Mouse (Mus musculus) forebrain, embryonic 15.5 days (tissue): Measurements from ENCODE around the gene Opcml. TPM values are rescaled to one million over a fixed set of nuclear protein-coding genes. Genes with fewer than 3 reads are reported as not detected.
A peak's percentile ranks its signal among the peaks of the same experiment; 100 is the strongest.

Experiments used
- ATAC-seq: fragments of 200-750 bp; cut with Nextera tagmentation; replicated peaks from 2 replicates; pipeline ENCODE4 v1.8.0; 2017; ENCODE audit warnings: mild to moderate bottlenecking, moderate TSS enrichment, moderate library complexity
- H3K27ac ChIP-seq: fragments of 300-500 bp; sonication (generic); replicated peaks from 2 replicates; pipeline ENCODE4 v1.5.1; 2015; ENCODE audit warnings: mild to moderate bottlenecking, inconsistent platforms
- H3K27me3 ChIP-seq: fragments of 300-500 bp; sonication (generic); 2 replicates; pipeline ENCODE4 v1.6.1; 2015; ENCODE audit warnings: inconsistent platforms
- H3K36me3 ChIP-seq: fragments of 300-500 bp; sonication (generic); 2 replicates; pipeline ENCODE4 v1.6.1; 2015; ENCODE audit warnings: mild to moderate bottlenecking, inconsistent platforms
- H3K4me1 ChIP-seq: fragments of 300-500 bp; sonication (generic); 2 replicates; pipeline ENCODE4 v1.6.1; 2015; ENCODE audit warnings: inconsistent platforms
- H3K4me2 ChIP-seq: fragments of 300-500 bp; sonication (generic); replicated peaks from 2 replicates; pipeline ENCODE4 v1.6.1; 2015; ENCODE audit warnings: mild to moderate bottlenecking, inconsistent platforms
- H3K4me3 ChIP-seq: fragments of 300-500 bp; sonication (generic); 2 replicates; pipeline ENCODE4 v1.5.1; 2015; ENCODE audit warnings: mild to moderate bottlenecking, inconsistent platforms
- H3K9ac ChIP-seq: fragments of 300-500 bp; sonication (generic); replicated peaks from 2 replicates; pipeline ENCODE4 v1.6.1; 2015; ENCODE audit warnings: mild to moderate bottlenecking, inconsistent platforms
- H3K9me3 ChIP-seq: fragments of 300-500 bp; sonication (generic); 2 replicates; pipeline ENCODE4 v1.6.1; 2016; ENCODE audit warnings: inconsistent platforms
- WGBS: fragments of 180-500 bp; shearing (Covaris S2); methylation state at CpG from one replicate; pipeline ENCODE4 v1.1.7; 2015; ENCODE audit warnings: mixed read lengths; 5-methylcytosine and 5-hydroxymethylcytosine counted together
- polyA plus RNA-seq: library from polyadenylated mRNA; unstranded; fragments of >200 nt; fragmentation: Nextera tagmentation; extraction: Ambion mirVana; gene quantifications from 2 replicates; pipeline ENCODE4 v1.2.1, GENCODE M21; 2015

The Opcml gene
- polyA plus RNA-seq, 1 experiment from 2014 or later = 54.4 TPM

DNA sequence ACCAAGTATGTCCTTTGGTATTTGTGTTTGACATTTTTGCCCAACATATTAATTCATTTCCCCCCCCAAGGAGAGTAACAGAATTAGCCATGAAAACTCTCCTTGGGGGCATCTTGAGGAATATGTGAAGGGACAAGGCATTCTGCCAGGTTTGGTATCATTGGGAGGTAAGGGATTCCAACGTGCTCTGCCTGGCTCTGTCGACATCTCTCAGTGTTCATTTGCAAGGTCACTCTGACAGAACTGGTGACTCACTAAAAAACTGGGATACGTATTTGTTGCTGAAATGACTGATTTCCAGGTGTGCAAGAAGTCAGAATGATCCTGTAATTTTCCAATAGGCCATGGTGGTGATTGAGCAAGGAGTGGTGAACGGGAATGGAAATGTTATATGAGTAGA, 648.2 kb downstream of the Opcml start:
- WGBS = 90% methylated on average over 4 of the region's 4 CpGs
- H3K36me3 ChIP-seq = no peaks in the 10 kb centered on the region
- no peak overlapping the region for H3K4me2 ChIP-seq
- no peaks in the 10 kb centered on the region for H3K9me3 ChIP-seq
- no peak overlapping the region for H3K4me3 ChIP-seq
- ATAC-seq = no peak
- H3K4me1 ChIP-seq = peaks cover 18% of the 10 kb centered on the region
- H3K9ac ChIP-seq = no peak overlapping the region
- 0 out of 2 replicates have a peak, but pooled peaks cover 4% of the 10 kb centered on the region for H3K27me3 ChIP-seq
- H3K27ac ChIP-seq = no peak overlapping the region

DNA sequence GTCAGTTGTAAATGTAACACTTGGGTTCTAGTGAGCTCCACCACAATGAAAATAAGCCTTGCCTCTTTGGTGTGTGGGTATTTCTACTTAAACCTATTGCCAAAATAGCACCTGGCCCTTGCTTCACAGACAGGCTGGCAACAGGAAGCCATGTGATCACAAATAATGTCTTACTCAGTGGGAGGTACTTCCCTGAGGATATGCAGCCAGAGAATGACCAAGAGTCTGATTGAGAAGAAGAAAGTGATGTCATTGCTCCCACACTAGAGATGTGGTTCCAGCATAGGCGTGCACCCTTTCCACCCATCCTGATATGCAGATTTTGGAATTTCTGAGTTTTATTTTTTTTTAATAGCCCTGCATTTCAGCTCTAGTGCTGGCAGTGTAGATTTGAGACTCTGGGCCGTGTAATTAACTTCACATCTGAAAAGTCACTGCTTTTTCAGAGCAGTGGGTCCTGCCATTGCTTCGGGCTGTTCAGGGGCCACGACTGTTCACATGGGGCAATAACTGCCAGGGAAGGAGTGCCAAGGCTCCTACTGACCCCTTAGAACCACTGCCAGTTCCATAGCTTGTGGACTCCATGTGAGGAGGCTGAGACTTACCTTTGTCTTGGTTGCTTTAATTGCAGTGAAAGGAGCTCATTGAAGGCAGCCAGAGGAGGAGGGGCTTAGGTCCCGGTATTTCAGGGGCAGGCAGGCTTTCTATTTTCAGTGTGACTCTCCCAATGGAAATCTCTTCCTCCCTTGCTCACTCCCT, 649.0 kb downstream of the Opcml start:
- Histone ChIP-seq H3K27ac (peak overlapping the region; percentile 47), H3K9me3 (no peaks in the 10 kb centered on the region), H3K9ac (no peak overlapping the region), H3K4me2 (peak overlapping the region; percentile 14; the same call in 1 of the 2 replicates), H3K27me3 (0 out of 2 replicates have a peak, but pooled peaks cover 2% of the 10 kb centered on the region), H3K4me1 (peaks cover 26% of the 10 kb centered on the region), H3K4me3 (no peak overlapping the region), H3K36me3 (no peaks in the 10 kb centered on the region)
- peak; percentile 73 for ATAC-seq
- WGBS = 26% methylated on average over 5 of the region's 5 CpGs

DNA sequence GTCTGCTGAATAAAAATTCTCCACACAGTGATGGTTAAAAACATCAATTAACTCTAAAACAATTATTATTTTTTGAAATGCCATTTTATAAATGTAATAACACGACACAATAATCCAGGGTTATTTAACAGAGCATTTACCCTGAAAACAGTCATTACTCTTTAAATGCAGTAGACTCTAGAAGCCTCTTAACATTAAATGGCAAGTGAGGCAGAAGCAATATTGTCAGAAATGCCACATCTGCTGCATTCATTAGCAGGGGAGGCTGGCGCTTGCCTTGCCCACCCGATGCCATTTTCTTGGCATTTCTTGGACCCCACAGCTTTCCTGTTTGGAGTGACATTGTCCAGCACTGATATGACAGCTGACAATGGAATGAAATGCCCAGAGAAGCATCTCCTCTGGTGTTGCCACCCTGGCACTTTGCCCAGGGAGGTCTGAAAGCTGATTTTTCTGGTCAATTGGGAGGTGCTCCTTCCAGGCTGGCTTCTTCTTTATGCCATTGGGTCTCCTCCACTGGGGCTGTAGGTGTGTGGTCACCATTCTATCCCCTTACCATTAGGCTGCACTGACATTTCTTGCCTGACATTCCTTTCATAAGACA, 649.7 kb downstream of the Opcml start:
- Histone ChIP-seq H3K4me3 (no peak overlapping the region), H3K9ac (no peak overlapping the region), H3K9me3 (no peaks in the 10 kb centered on the region), H3K4me2 (0 out of 2 replicates have a peak overlapping the region, but pooled peaks have one; percentile 1), H3K27me3 (no peaks in the 10 kb centered on the region), H3K36me3 (no peaks in the 10 kb centered on the region), H3K27ac (peak overlapping the region; percentile 47; the same call in 1 of the 2 replicates), H3K4me1 (peaks cover 32% of the 10 kb centered on the region)
- WGBS = 12% methylated on average over 3 of the region's 3 CpGs
- ATAC-seq = peak; percentile 56

DNA sequence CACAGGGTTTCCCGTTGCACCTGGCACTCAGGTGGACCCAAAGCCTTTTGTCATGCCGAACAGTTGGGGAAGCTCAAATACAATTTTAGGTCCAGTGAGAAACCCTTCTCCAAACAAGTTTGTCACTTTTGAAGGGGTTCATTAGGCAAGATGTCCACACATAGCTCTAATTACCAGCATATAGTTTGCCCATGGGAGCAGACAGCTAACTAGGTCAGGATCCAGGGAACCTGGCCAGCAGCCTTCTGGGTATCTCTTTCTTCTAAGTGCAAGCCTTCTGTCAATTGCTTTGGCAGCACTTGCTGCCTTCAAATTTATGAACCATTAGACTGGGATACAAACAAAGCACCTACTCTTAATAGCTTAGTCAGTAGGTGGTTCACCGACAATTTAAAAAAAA, 653.9 kb downstream of the Opcml start:
- Histone ChIP-seq H3K4me3 (no peak overlapping the region), H3K9ac (no peak overlapping the region), H3K27me3 (no peaks in the 10 kb centered on the region), H3K9me3 (no peaks in the 10 kb centered on the region), H3K4me2 (no peak overlapping the region), H3K27ac (peak overlapping the region; percentile 48), H3K36me3 (no peaks in the 10 kb centered on the region), H3K4me1 (peaks cover 36% of the 10 kb centered on the region)
- WGBS = 36% methylated on average over 3 of the region's 3 CpGs
- ATAC-seq = peak; percentile 68

DNA sequence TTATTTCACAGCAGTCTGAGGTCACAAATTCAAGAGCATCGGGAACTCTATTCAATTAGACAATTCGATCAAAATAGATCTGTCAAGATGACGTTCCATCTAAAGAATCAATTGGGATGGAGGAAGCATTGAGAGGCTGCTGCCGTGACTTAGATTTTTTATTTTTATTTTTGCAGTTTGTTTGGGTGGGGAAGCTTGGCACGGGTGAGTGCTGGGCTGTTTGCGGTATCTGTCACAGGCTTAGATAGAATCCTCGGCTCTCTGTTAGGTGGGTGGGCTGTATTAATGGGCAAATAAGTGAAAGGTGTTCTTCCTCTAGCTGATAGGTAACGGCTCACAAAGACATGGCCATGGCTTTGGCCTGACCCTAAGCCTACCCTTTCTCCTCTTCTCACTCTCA, 654.4 kb downstream of the Opcml start:
- no peak overlapping the region for H3K4me3 ChIP-seq
- no peak overlapping the region for H3K9ac ChIP-seq
- no peak overlapping the region for H3K4me2 ChIP-seq
- 0 out of 2 replicates have a peak, but pooled peaks have one; percentile 51 for ATAC-seq
- no peaks in the 10 kb centered on the region for H3K36me3 ChIP-seq
- H3K4me1 ChIP-seq = peaks cover 31% of the 10 kb centered on the region
- WGBS = 28% methylated on average over 8 of the region's 8 CpGs
- H3K9me3 ChIP-seq = no peaks in the 10 kb centered on the region
- H3K27ac ChIP-seq = peak overlapping the region; percentile 16; the same call in 1 of the 2 replicates
- H3K27me3 ChIP-seq = no peaks in the 10 kb centered on the region

DNA sequence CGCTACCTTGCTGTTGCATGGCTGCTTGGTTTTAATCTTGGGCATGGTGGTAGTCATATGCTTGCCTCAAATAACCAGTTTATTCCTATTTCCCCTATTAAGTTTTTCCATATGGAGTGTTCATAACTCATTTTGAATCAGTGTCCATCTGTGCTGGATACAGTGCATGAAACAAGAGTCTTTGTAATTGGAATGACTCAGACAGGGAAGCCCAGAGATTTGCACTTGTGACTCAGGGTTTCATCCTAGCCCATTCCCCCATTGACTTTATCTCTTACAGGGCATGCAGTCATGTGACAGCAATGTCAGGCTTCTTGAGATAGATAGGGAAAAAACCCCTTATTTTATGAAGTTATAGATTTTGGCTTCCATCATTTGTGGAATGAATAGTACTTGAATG, 655.3 kb downstream of the Opcml start:
- H3K9me3 ChIP-seq = no peaks in the 10 kb centered on the region
- no peak overlapping the region for H3K4me3 ChIP-seq
- peaks cover 23% of the 10 kb centered on the region for H3K4me1 ChIP-seq
- no peak overlapping the region for H3K9ac ChIP-seq
- no peak overlapping the region for H3K27ac ChIP-seq
- no peak overlapping the region for H3K4me2 ChIP-seq
- WGBS = 81% methylated on average over 1 of the region's 1 CpGs
- no peaks in the 10 kb centered on the region for H3K27me3 ChIP-seq
- no peaks in the 10 kb centered on the region for H3K36me3 ChIP-seq
- no peak for ATAC-seq

DNA sequence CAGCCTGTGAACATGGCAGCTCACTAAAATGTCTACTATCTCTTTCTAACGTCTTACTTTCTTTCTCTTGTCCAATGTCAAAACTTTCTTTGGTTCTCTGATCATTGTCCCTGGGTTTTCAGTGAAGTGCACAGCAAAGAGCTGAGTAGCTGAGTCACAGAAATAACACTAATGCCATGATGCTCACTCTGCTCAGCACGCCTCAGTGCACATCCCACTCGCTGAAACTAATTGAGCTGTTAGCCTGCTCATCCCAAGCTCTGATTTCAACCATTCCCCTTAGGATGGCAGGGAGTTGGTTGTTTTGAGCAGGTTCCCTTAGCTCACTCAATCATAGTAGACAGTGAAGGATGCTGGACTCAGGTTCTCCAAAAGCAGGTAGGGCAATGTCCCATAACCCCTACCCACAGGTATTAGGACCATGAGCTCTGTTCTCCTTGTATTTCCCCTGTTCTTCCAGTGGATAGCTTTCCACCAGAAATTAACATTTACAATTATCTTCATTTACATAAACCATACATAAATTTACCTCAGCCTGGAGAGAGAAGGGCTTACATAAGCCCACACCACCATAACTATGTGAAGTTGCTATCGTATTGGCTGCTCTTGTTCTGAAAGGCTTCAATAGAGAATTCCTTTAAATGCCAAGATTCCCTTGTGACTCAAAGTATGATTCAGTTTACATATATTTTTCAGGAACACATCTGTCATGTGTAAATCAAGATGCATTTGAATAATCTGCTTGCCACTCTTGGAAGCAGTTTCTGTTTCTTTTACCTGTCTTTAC, 655.9 kb downstream of the Opcml start:
- Histone ChIP-seq H3K4me3 (no peak overlapping the region), H3K4me1 (peaks cover 21% of the 10 kb centered on the region), H3K4me2 (no peak overlapping the region), H3K27ac (peak overlapping the region; percentile 11; the same call in 1 of the 2 replicates), H3K9me3 (no peaks in the 10 kb centered on the region), H3K9ac (no peak overlapping the region), H3K36me3 (no peaks in the 10 kb centered on the region), H3K27me3 (no peaks in the 10 kb centered on the region)
- 68% methylated on average over 4 of the region's 4 CpGs for WGBS
- ATAC-seq = no peak

DNA sequence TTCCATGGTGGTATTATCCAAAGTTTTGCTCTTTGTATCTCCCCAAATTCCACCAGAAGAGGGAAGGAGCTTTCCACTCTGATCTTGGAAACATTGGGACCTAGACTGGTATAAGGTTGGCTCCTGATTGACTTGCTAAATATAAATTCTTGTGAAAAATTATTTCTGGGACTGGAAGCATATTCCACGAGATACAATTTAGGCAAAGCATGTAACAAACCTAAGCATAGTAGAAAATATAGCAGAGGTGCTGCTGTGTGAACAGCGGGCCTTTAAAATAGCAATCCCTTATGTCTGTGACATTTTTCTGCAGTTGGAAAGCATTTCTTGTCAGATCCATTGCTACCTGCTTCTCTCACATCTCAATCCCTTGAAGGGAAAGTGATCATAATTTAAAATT, 661.9 kb downstream of the Opcml start:
- H3K4me2 ChIP-seq = no peak overlapping the region
- no peak for ATAC-seq
- no peaks in the 10 kb centered on the region for H3K36me3 ChIP-seq
- H3K27me3 ChIP-seq = peaks cover 2% of the 10 kb centered on the region; the same call in 1 of the 2 replicates
- H3K9ac ChIP-seq = no peak overlapping the region
- no peak overlapping the region for H3K4me3 ChIP-seq
- H3K9me3 ChIP-seq = no peaks in the 10 kb centered on the region
- WGBS = 77% methylated on average over 2 of the region's 2 CpGs
- H3K4me1 ChIP-seq = peaks cover 2% of the 10 kb centered on the region
- no peak overlapping the region for H3K27ac ChIP-seq

DNA sequence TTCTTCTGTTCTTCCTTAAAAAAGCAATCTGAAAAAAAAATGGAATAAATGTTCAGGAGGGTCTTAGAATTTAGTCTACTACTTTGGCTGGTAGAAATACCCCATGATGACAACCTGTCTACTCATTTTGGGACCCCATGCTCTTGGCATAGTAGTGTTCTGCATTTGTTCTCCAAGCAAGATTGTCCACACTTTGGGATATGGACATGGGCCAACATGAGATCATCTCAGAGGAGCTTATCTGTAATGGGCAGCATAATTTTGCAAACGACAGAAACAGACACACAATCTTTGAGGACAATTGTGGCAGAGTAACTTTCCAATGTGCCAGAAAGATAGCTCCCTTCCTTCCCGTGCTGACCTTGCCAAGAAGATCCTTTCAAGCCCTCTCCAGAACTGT, 662.5 kb downstream of the Opcml start:
- ATAC-seq = no peak
- Histone ChIP-seq H3K9me3 (no peaks in the 10 kb centered on the region), H3K4me2 (no peak overlapping the region), H3K9ac (no peak overlapping the region), H3K4me3 (no peak overlapping the region), H3K27ac (no peak overlapping the region), H3K4me1 (peaks cover 7% of the 10 kb centered on the region), H3K36me3 (no peaks in the 10 kb centered on the region), H3K27me3 (peaks cover 2% of the 10 kb centered on the region; the same call in 1 of the 2 replicates)
- 78% methylated on average over 2 of the region's 2 CpGs for WGBS

DNA sequence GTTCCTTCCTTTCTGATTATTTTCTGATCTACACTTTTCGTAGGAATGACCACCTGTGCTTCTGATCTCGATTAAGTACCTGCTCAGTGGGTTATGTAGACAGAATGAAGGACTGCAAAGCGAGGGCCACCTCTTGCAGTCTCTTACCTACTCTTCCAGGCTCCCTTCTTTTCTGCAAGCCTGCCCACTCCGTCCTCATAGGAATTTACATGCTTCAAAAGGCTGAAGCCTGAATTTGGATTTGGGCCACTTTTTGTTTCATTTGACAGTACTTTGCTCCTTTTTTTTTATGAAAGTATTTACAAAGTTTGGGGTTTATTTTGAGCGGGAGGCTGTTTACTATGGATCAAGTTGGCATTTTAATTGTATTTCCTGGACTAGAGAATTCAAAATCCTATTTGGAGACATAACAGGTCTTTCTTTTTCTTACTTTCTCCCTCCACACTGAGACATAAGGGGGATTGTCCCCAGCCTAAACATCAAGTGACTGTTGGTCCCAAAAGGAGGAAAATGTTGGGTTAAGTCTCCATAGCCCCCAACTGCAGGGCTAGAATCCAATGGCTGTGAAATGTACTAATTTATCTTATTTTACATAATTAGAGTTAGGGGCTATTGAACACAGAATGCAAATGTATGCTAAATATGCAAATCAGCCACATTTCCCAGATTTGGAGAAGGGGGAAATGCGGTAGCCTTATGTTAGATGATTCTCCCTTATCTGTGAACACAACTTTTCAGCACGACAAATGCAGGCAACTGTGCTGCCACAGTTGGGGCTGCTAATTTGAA, 667.6 kb downstream of the Opcml start:
- WGBS = 38% methylated on average over 7 of the region's 7 CpGs
- peak; percentile 90 for ATAC-seq

DNA sequence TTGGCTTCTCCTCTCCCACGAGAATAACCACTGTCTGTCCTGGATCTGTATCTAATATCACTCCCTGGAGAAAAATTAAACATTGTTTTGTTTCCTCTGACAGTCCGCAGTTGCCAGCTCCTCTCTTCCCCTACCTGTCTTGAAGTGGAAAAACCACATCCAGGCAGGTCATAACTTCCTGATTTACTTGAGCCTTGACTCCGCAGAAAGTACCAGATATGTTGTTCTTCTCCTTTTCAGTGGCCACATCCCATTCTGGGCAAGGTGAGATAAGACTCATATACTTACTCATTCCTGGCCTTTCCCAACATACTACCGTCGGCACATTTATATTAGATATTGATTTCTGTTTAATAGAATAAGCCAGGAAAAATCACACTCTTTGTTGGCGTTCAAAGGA, 673.0 kb downstream of the Opcml start:
- Histone ChIP-seq H3K9ac (no peak overlapping the region), H3K27me3 (no peaks in the 10 kb centered on the region), H3K27ac (no peak overlapping the region), H3K4me1 (peaks cover 10% of the 10 kb centered on the region), H3K36me3 (no peaks in the 10 kb centered on the region), H3K9me3 (no peaks in the 10 kb centered on the region), H3K4me3 (no peak overlapping the region), H3K4me2 (no peak overlapping the region)
- WGBS = 92% methylated on average over 6 of the region's 6 CpGs
- ATAC-seq = no peak

More for the DNA sequence above, 667.6 kb downstream of the Opcml start:
- 0 out of 2 replicates have a peak overlapping the region, but pooled peaks have one; percentile 1 for H3K4me2 ChIP-seq
- no peaks in the 10 kb centered on the region for H3K36me3 ChIP-seq
- no peak overlapping the region for H3K9ac ChIP-seq
- no peaks in the 10 kb centered on the region for H3K27me3 ChIP-seq
- peak overlapping the region; percentile 70 for H3K27ac ChIP-seq
- peaks cover 23% of the 10 kb centered on the region for H3K4me1 ChIP-seq
- H3K9me3 ChIP-seq = no peaks in the 10 kb centered on the region
- no peak overlapping the region for H3K4me3 ChIP-seq
